Mouse (Mus musculus) midbrain, embryonic 11.5 days (tissue): Measurements from ENCODE around the gene Rab35. TPM values are rescaled to one million over a fixed set of nuclear protein-coding genes. Genes with fewer than 3 reads are reported as not detected.

Source experiments
- ATAC-seq: fragments of 200-750 bp; cut with Nextera tagmentation; 2 replicates; pipeline ENCODE4 v1.8.0; 2017; ENCODE audit warnings: moderate TSS enrichment, moderate library complexity; ENCODE audit not compliant: low FRiP score
- DNase-seq: peaks from one replicate; pipeline ENCODE4 v3.0.0; 2015; ENCODE audit warnings: low spot score; ENCODE audit errors: missing footprints
- H3K27ac ChIP-seq: fragments of 300-500 bp; sonication (generic); 2 replicates; pipeline ENCODE4 v1.5.1; 2014; ENCODE audit warnings: low read depth, low read length
- H3K27me3 ChIP-seq: fragments of 300-500 bp; sonication (generic); 2 replicates; pipeline ENCODE4 v1.6.1; 2014; ENCODE audit warnings: mild to moderate bottlenecking, low read length, moderate library complexity, mixed read lengths; ENCODE audit not compliant: control insufficient read depth, insufficient read depth
- H3K36me3 ChIP-seq: fragments of 300-500 bp; sonication (generic); 2 replicates; pipeline ENCODE4 v1.6.1; 2014; ENCODE audit warnings: mild to moderate bottlenecking, low read length, moderate library complexity, mixed read lengths; ENCODE audit not compliant: control insufficient read depth, insufficient read depth
- H3K4me1 ChIP-seq: fragments of 300-500 bp; sonication (generic); 2 replicates; pipeline ENCODE4 v1.6.1; 2014; ENCODE audit warnings: low read length; ENCODE audit not compliant: control insufficient read depth, insufficient read depth
- H3K4me2 ChIP-seq: fragments of 300-500 bp; sonication (generic); 2 replicates; pipeline ENCODE4 v1.6.1; 2014; ENCODE audit warnings: mild to moderate bottlenecking, moderate library complexity
- H3K4me3 ChIP-seq: fragments of 300-500 bp; sonication (generic); 2 replicates; pipeline ENCODE4 v1.5.1; 2014; ENCODE audit warnings: low read depth, low read length
- H3K9ac ChIP-seq: fragments of 300-500 bp; sonication (generic); 2 replicates; pipeline ENCODE4 v1.6.1; 2014; ENCODE audit warnings: low read length
- H3K9me3 ChIP-seq: fragments of 300-500 bp; sonication (generic); 2 replicates; pipeline ENCODE4 v1.6.1; 2016; ENCODE audit warnings: low read length; ENCODE audit not compliant: control insufficient read depth
- WGBS: fragments of 180-500 bp; shearing (Covaris S2); extraction: QIAGEN DNeasy Blood & Tissue Kit; methylation state at CpG from one replicate; pipeline ENCODE4 v1.1.7; 2014; 5-methylcytosine and 5-hydroxymethylcytosine counted together
- polyA plus RNA-seq: library from polyadenylated mRNA; unstranded; fragments of >200 nt; fragmentation: Nextera tagmentation; extraction: Ambion mirVana; gene quantifications from 2 replicates; pipeline ENCODE4 v1.2.1, GENCODE M21; 2014

Gene Rab35
- polyA plus RNA-seq, 1 experiment from 2014 or later = 19.6 TPM

GRCm38 (mm10) chr5:115669974-115670373 is 38.3 kb downstream of the Rab35 start:
- WGBS = 86% methylated on average over 11 of the region's 11 CpGs

GRCm38 (mm10) chr5:115670406-115670805 is 38.7 kb downstream of the Rab35 start:
- no peaks in the 10 kb centered on the region for H3K27me3 ChIP-seq
- H3K27ac ChIP-seq = no peak overlapping the region
- 90% methylated on average over 2 of the region's 2 CpGs for WGBS

More at GRCm38 (mm10) chr5:115669974-115670373, 38.3 kb downstream of the Rab35 start:
- no peaks in the 10 kb centered on the region for H3K36me3 ChIP-seq
- ATAC-seq (no peak), DNase-seq (no peak)
- H3K9ac ChIP-seq = no peak overlapping the region
- H3K27me3 ChIP-seq = no peaks in the 10 kb centered on the region
- H3K4me2 ChIP-seq = no peak overlapping the region
- no peak overlapping the region for H3K4me3 ChIP-seq
- H3K9me3 ChIP-seq = no peaks in the 10 kb centered on the region
- H3K27ac ChIP-seq = no peak overlapping the region
- peaks cover 11% of the 10 kb centered on the region for H3K4me1 ChIP-seq

GRCm38 (mm10) chr5:115671846-115672245 is 40.1 kb downstream of the Rab35 start:
- H3K4me1 ChIP-seq = peaks cover 11% of the 10 kb centered on the region
- 78% methylated on average over 8 of the region's 8 CpGs for WGBS
- H3K36me3 ChIP-seq = no peaks in the 10 kb centered on the region
- no peak overlapping the region for H3K4me3 ChIP-seq
- H3K4me2 ChIP-seq = no peak overlapping the region
- DNase-seq (no peak), ATAC-seq (no peak)
- no peaks in the 10 kb centered on the region for H3K27me3 ChIP-seq
- H3K9ac ChIP-seq = no peak overlapping the region
- no peak overlapping the region for H3K27ac ChIP-seq
- no peaks in the 10 kb centered on the region for H3K9me3 ChIP-seq

More at GRCm38 (mm10) chr5:115670406-115670805, 38.7 kb downstream of the Rab35 start:
- Histone ChIP-seq H3K4me2 (no peak overlapping the region), H3K36me3 (no peaks in the 10 kb centered on the region), H3K4me1 (peaks cover 11% of the 10 kb centered on the region), H3K9ac (no peak overlapping the region), H3K9me3 (no peaks in the 10 kb centered on the region), H3K4me3 (no peak overlapping the region)
- no peak for ATAC-seq
- DNase-seq = no peak

GRCm38 (mm10) chr5:115685126-115685525 is 53.4 kb downstream of the Rab35 start:
- Histone ChIP-seq H3K4me2 (no peak overlapping the region), H3K27me3 (no peaks in the 10 kb centered on the region), H3K4me1 (0 out of 2 replicates have a peak, but pooled peaks cover 3% of the 10 kb centered on the region), H3K36me3 (no peaks in the 10 kb centered on the region), H3K9me3 (no peaks in the 10 kb centered on the region), H3K4me3 (no peak overlapping the region), H3K27ac (no peak overlapping the region), H3K9ac (no peak overlapping the region)
- no peak for DNase-seq
- ATAC-seq = no peak
- WGBS = 77% methylated on average over 10 of the region's 10 CpGs

GRCm38 (mm10) chr5:115686716-115687115 is 55.0 kb downstream of the Rab35 start:
- no peaks in the 10 kb centered on the region for H3K9me3 ChIP-seq
- no peak overlapping the region for H3K4me3 ChIP-seq
- no peaks in the 10 kb centered on the region for H3K27me3 ChIP-seq
- H3K9ac ChIP-seq = no peak overlapping the region
- H3K36me3 ChIP-seq = no peaks in the 10 kb centered on the region
- 0 out of 2 replicates have a peak, but pooled peaks cover 3% of the 10 kb centered on the region for H3K4me1 ChIP-seq
- DNase-seq (no peak), ATAC-seq (no peak)
- H3K4me2 ChIP-seq = no peak overlapping the region
- no peak overlapping the region for H3K27ac ChIP-seq
- 35% methylated on average over 7 of the region's 7 CpGs for WGBS

GRCm38 (mm10) chr5:115693271-115693670 is 61.6 kb downstream of the Rab35 start:
- Histone ChIP-seq H3K27ac (no peak overlapping the region), H3K4me2 (no peak overlapping the region), H3K36me3 (no peaks in the 10 kb centered on the region), H3K4me3 (no peak overlapping the region), H3K9ac (no peak overlapping the region), H3K4me1 (peaks cover 5% of the 10 kb centered on the region), H3K27me3 (no peaks in the 10 kb centered on the region), H3K9me3 (no peaks in the 10 kb centered on the region)
- no peak for DNase-seq
- WGBS = 51% methylated on average over 3 of the region's 3 CpGs
- no peak for ATAC-seq

- no peaks in the 10 kb centered on the region for H3K36me3 ChIP-seq
- WGBS = 63% methylated on average over 6 of the region's 6 CpGs
- no peak for ATAC-seq
- H3K4me2 ChIP-seq = no peak overlapping the region
- no peak for DNase-seq
- H3K9ac ChIP-seq = no peak overlapping the region
- no peak overlapping the region for H3K27ac ChIP-seq
- peaks cover 5% of the 10 kb centered on the region for H3K4me1 ChIP-seq
- no peak overlapping the region for H3K4me3 ChIP-seq
- H3K9me3 ChIP-seq = no peaks in the 10 kb centered on the region
- no peaks in the 10 kb centered on the region for H3K27me3 ChIP-seq
Measured at GRCm38 (mm10) chr5:115695191-115695770, 63.6 kb downstream of the Rab35 start.

- ATAC-seq = no peak
- 76% methylated on average over 5 of the region's 5 CpGs for WGBS
- H3K27ac ChIP-seq = no peak overlapping the region
Measured at GRCm38 (mm10) chr5:115696811-115697210, 65.1 kb downstream of the Rab35 start.

More at GRCm38 (mm10) chr5:115696811-115697210, 65.1 kb downstream of the Rab35 start:
- Histone ChIP-seq H3K27me3 (no peaks in the 10 kb centered on the region), H3K4me3 (no peak overlapping the region), H3K4me2 (no peak overlapping the region), H3K9ac (no peak overlapping the region), H3K4me1 (peaks cover 5% of the 10 kb centered on the region), H3K36me3 (no peaks in the 10 kb centered on the region), H3K9me3 (no peaks in the 10 kb centered on the region)
- DNase-seq = no peak
